Mouse (Mus musculus) liver, embryonic 11.5 days (tissue): ENCODE results near the gene Mum1l1. TPM values are rescaled to one million over a fixed set of nuclear protein-coding genes. Genes with fewer than 3 reads are reported as not detected.

Experiments used
- ATAC-seq: fragments of 200-750 bp; cut with Nextera tagmentation; replicated peaks from 2 replicates; pipeline ENCODE4 v1.8.0; 2017; ENCODE audit warnings: moderate number of reproducible peaks, mild to moderate bottlenecking, moderate TSS enrichment, moderate library complexity; ENCODE audit not compliant: low FRiP score
- DNase-seq: peaks from one replicate; pipeline ENCODE4 v3.0.0-alpha.2; 2017; ENCODE audit warnings: low spot score
- H3K27ac ChIP-seq: fragments of 300-500 bp; sonication (generic); 2 replicates; pipeline ENCODE4 v1.5.1; 2014; ENCODE audit warnings: mild to moderate bottlenecking, low read depth, low read length, control low read depth
- H3K27me3 ChIP-seq: fragments of 300-500 bp; sonication (generic); replicated peaks from 2 replicates; pipeline ENCODE4 v1.6.1; 2014; ENCODE audit warnings: low read length, mixed read lengths; ENCODE audit not compliant: control insufficient read depth, insufficient read depth
- H3K36me3 ChIP-seq: fragments of 300-500 bp; sonication (generic); 2 replicates; pipeline ENCODE4 v1.6.1; 2014; ENCODE audit warnings: mild to moderate bottlenecking, low read length, moderate library complexity, mixed read lengths; ENCODE audit not compliant: control insufficient read depth, insufficient read depth
- H3K4me1 ChIP-seq: fragments of 300-500 bp; sonication (generic); replicated peaks from 2 replicates; pipeline ENCODE4 v1.6.1; 2014; ENCODE audit warnings: low read length, mixed read lengths; ENCODE audit not compliant: control insufficient read depth, insufficient read depth
- H3K4me2 ChIP-seq: fragments of 300-500 bp; sonication (generic); 2 replicates; pipeline ENCODE4 v1.6.1; 2014; ENCODE audit warnings: mild to moderate bottlenecking, control low read depth, moderate library complexity
- H3K4me3 ChIP-seq: fragments of 300-500 bp; sonication (generic); 2 replicates; pipeline ENCODE4 v1.5.1; 2014; ENCODE audit warnings: low read depth, low read length, control low read depth
- H3K9ac ChIP-seq: fragments of 300-500 bp; sonication (generic); 2 replicates; pipeline ENCODE4 v1.6.1; 2014; ENCODE audit warnings: low read depth, low read length, control low read depth
- H3K9me3 ChIP-seq: fragments of 300-500 bp; sonication (generic); 2 replicates; pipeline ENCODE4 v1.6.1; 2016; ENCODE audit warnings: low read length, inconsistent platforms, mixed read lengths; ENCODE audit not compliant: control insufficient read depth
- WGBS: fragments of 180-500 bp; shearing (Covaris S2); extraction: QIAGEN DNeasy Blood & Tissue Kit; methylation state at CpG from one replicate; pipeline ENCODE4 v1.1.7; 2014; 5-methylcytosine and 5-hydroxymethylcytosine counted together
- polyA plus RNA-seq: library from polyadenylated mRNA; unstranded; fragments of >200 nt; fragmentation: Nextera tagmentation; extraction: Ambion mirVana; gene quantifications from 2 replicates; pipeline ENCODE4 v1.2.1, GENCODE M21; 2014

The Mum1l1 gene
- polyA plus RNA-seq, 1 experiment from 2014 or later: 10.9 TPM

GRCm38 (mm10) chrX:139217776-139218175 lies 7.9 kb downstream of the Mum1l1 start:
- H3K27ac ChIP-seq: no peak overlapping the region
- no peak overlapping the region for H3K9ac ChIP-seq
- no peaks in the 10 kb centered on the region for H3K27me3 ChIP-seq
- no peaks in the 10 kb centered on the region for H3K9me3 ChIP-seq
- 0 out of 2 replicates have a peak, but pooled peaks cover 6% of the 10 kb centered on the region for H3K4me1 ChIP-seq
- H3K4me2 ChIP-seq: peak overlapping the region; percentile 61
- no peaks in the 10 kb centered on the region for H3K36me3 ChIP-seq
- WGBS: 64% methylated on average over 10 of the region's 10 CpGs
- DNase-seq (no peak), ATAC-seq (no peak)
- H3K4me3 ChIP-seq: peak overlapping the region; percentile 37; the same call in 1 of the 2 replicates

GRCm38 (mm10) chrX:139219017-139219416 lies 9.2 kb downstream of the Mum1l1 start:
- Histone ChIP-seq H3K4me3 (no peak overlapping the region), H3K9me3 (no peaks in the 10 kb centered on the region), H3K27ac (no peak overlapping the region), H3K36me3 (no peaks in the 10 kb centered on the region), H3K4me2 (no peak overlapping the region), H3K9ac (no peak overlapping the region), H3K4me1 (0 out of 2 replicates have a peak, but pooled peaks cover 6% of the 10 kb centered on the region), H3K27me3 (no peaks in the 10 kb centered on the region)
- 39% methylated on average over 2 of the region's 2 CpGs for WGBS
- no peak for ATAC-seq
- no peak for DNase-seq

- Histone ChIP-seq H3K9ac (no peak overlapping the region), H3K27me3 (no peaks in the 10 kb centered on the region), H3K36me3 (no peaks in the 10 kb centered on the region), H3K4me3 (no peak overlapping the region), H3K4me1 (0 out of 2 replicates have a peak, but pooled peaks cover 6% of the 10 kb centered on the region), H3K4me2 (no peak overlapping the region), H3K9me3 (no peaks in the 10 kb centered on the region), H3K27ac (no peak overlapping the region)
- no peak for DNase-seq
- WGBS: 43% methylated on average over 4 of the region's 4 CpGs
- no peak for ATAC-seq
Observed at GRCm38 (mm10) chrX:139220830-139221229, 11.0 kb downstream of the Mum1l1 start.

GRCm38 (mm10) chrX:139221893-139222292 lies 12.1 kb downstream of the Mum1l1 start:
- Histone ChIP-seq H3K9me3 (no peaks in the 10 kb centered on the region), H3K4me2 (no peak overlapping the region), H3K27me3 (no peaks in the 10 kb centered on the region), H3K27ac (no peak overlapping the region), H3K4me1 (0 out of 2 replicates have a peak, but pooled peaks cover 6% of the 10 kb centered on the region), H3K9ac (no peak overlapping the region), H3K36me3 (no peaks in the 10 kb centered on the region), H3K4me3 (no peak overlapping the region)
- WGBS: 65% methylated on average over 3 of the region's 3 CpGs
- DNase-seq: no peak
- no peak for ATAC-seq

GRCm38 (mm10) chrX:139231143-139231542 lies 21.3 kb downstream of the Mum1l1 start:
- H3K4me3 ChIP-seq: no peak overlapping the region
- DNase-seq (no peak), ATAC-seq (peak; percentile 61; the same call in 1 of the 2 replicates)
- H3K27me3 ChIP-seq: no peaks in the 10 kb centered on the region
- no peaks in the 10 kb centered on the region for H3K4me1 ChIP-seq
- H3K36me3 ChIP-seq: no peaks in the 10 kb centered on the region
- H3K4me2 ChIP-seq: no peak overlapping the region
- no peak overlapping the region for H3K27ac ChIP-seq
- 57% methylated on average over 9 of the region's 9 CpGs for WGBS
- H3K9ac ChIP-seq: no peak overlapping the region
- no peaks in the 10 kb centered on the region for H3K9me3 ChIP-seq

- Histone ChIP-seq H3K9me3 (no peaks in the 10 kb centered on the region), H3K4me2 (no peak overlapping the region), H3K36me3 (no peaks in the 10 kb centered on the region), H3K4me1 (no peaks in the 10 kb centered on the region), H3K4me3 (no peak overlapping the region), H3K27ac (no peak overlapping the region), H3K27me3 (no peaks in the 10 kb centered on the region), H3K9ac (no peak overlapping the region)
- DNase-seq (no peak), ATAC-seq (no peak)
- 75% methylated on average over 3 of the region's 3 CpGs for WGBS
Observed at GRCm38 (mm10) chrX:139247294-139247693, 37.5 kb downstream of the Mum1l1 start.

- ATAC-seq (no peak), DNase-seq (no peak)
- Histone ChIP-seq H3K9me3 (no peaks in the 10 kb centered on the region), H3K4me1 (no peaks in the 10 kb centered on the region), H3K27me3 (no peaks in the 10 kb centered on the region), H3K4me2 (no peak overlapping the region), H3K36me3 (no peaks in the 10 kb centered on the region), H3K27ac (no peak overlapping the region), H3K4me3 (no peak overlapping the region), H3K9ac (no peak overlapping the region)
- WGBS: 79% methylated on average over 10 of the region's 10 CpGs
Observed at GRCm38 (mm10) chrX:139257072-139257471, 47.2 kb downstream of the Mum1l1 start.

GRCm38 (mm10) chrX:139281966-139282365 lies 72.1 kb downstream of the Mum1l1 start:
- H3K36me3 ChIP-seq: no peaks in the 10 kb centered on the region
- no peak overlapping the region for H3K4me3 ChIP-seq
- no peaks in the 10 kb centered on the region for H3K4me1 ChIP-seq
- H3K27me3 ChIP-seq: no peaks in the 10 kb centered on the region
- WGBS: 81% methylated on average over 4 of the region's 4 CpGs
- H3K4me2 ChIP-seq: no peak overlapping the region
- no peak overlapping the region for H3K9ac ChIP-seq
- DNase-seq (no peak), ATAC-seq (no peak)
- no peak overlapping the region for H3K27ac ChIP-seq
- H3K9me3 ChIP-seq: no peaks in the 10 kb centered on the region
